Mouse (Mus musculus) CD4-positive, CD25-positive, alpha-beta regulatory T cell, adult 2 months (primary cell): ENCODE results near the gene Macrod1.

ENCODE experiments used
- DNase-seq: peaks from one replicate; pipeline ENCODE4 v3.0.0-alpha.2; 2012; ENCODE audit warnings: low read depth, low spot score

The Macrod1 gene

DNA sequence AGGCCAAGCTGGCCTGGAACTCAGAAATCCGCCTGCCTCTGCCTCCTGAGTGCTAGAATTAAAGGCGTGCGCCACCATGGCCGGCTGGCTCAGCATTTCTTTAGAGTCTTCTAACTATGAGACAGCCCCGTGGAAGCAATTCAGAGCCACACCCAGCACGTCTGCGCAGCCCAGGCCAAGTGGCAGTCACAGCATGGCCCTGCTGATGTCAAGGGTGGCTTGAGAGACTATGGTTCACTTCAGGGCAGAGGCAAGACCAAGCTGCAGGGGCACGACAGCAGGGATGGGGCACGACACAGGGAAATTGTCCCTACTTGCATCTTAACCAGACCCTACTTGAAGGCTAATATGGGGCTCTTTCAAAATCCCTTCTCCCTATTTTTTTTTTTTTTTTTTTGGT is 178.9 kb downstream of the Macrod1 start:
- no peak for DNase-seq

DNA sequence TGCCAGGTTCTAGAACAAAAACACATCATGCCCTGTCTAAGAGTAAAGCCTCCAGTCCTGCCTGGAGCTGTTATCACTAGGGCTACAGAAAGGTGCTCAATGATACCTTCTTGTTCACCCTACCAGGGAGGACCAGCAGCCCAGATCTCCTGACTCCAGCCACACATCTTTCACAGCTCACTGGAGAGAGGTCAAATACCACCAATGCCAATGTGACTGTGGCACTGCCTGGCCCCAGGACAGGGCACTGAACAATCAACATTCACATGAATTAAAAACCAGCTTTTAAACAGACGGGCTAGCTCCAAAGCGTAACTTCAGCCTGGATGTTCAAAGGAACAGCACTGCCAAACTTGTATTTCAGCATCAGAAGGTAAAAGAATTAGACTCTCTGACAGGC is 179.4 kb downstream of the Macrod1 start:
- no peak for DNase-seq

DNA sequence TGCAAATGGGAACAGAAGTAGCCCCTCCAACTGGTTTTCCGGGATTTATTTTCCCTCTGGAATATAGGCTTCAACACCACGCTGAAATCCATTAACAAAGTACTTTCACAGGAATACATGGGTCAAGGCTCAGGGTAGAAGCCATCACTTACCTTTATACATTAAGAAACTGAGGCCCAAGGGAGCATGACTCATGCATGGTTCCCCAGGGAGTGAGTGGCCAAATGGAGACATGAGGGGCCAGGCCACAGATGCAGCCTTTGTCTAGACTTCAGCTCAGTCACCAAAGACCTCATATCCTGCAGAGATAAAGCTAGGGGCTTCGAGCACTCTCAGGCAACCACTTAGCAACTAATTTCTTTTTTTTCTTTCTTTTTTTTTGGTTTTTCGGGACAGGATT is 180.1 kb downstream of the Macrod1 start:
- no peak for DNase-seq

DNA sequence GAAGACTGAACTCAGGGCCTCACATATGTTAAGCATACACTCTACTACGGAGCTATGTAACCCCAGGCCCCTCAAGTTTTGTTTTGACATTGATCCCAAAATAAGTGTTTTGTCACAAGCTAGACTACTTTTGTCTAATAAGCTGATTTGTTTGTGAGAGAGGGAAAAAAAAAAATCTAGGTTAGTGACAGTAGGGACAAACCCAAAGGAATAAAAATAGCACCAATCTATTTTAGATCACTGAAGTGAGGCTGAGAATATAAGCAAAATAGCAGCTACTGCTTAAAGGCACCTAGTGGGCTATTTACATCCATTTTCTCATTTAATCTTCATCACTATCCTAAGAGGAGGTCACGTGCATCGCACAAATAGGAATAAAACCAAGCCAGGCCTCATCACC is 183.0 kb downstream of the Macrod1 start:
- DNase-seq: no peak

DNA sequence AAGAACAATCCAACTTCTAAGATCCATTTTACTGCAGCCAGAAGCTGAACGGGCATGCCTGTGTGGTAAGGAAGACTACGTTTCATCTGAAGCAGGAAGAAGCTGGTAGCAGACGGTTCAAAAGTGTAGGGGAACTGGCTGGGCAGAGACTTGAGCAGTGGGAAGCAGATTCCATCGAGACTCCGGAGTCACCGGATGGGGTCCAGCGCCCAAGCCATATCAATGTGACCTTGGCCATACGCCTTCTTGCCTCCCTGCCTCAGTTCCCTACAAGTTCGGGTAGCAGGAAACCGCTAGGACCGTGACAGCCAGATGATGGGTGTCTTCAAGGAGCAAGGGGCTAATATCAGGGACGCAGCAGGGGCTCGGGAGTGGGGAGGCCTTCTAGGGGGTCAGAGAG is 183.7 kb downstream of the Macrod1 start:
- peak; percentile 35 for DNase-seq

DNA sequence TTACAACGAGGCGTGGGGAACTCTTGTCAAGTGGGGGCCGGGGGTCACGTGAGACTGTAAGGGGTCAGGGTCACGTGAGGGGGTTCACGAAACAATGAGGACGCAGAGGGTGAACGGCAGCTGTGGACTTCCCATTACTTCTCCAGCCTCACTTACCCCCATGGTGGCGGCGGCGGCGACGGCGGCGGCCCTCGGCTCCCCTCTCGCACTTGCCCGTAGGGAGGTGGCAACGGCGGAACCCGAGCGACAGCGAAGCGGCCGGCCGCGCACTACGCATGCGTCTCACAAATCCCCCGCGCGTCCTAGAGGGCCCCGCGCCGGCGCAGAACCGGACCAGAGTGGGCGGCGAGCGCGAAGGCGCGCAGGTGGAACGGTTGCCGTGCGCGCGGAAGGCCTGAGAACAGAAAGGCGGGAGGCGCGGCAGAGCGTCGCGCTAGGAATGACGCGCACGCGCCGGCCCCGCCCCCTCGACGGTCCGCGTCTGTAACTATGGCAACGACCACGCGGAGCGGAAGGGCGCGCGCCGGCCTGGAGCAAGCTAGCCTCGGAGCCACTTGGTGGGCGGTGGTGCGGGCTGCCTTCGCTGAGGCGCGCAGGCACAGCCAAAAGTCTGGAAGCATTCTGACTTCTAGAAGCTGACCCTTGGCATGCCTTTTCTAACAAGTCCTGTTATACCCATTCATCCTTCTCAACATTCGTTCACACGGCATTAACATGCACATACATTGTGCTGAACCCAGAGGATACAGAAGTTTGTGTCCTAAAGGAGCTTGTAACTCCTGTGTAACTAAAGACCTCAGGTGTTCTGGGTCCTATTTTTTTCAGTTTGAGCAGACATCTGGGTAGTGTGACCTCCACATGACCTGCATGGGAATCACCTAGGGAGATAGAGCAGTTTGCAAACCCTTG is 184.4 kb downstream of the Macrod1 start, which contains the start of gene Naa40:
Gene Naa40, minus strand, starts transcription at position 402 of the 909 bp plus-strand sequence.
- peak; percentile 98 for DNase-seq

DNA sequence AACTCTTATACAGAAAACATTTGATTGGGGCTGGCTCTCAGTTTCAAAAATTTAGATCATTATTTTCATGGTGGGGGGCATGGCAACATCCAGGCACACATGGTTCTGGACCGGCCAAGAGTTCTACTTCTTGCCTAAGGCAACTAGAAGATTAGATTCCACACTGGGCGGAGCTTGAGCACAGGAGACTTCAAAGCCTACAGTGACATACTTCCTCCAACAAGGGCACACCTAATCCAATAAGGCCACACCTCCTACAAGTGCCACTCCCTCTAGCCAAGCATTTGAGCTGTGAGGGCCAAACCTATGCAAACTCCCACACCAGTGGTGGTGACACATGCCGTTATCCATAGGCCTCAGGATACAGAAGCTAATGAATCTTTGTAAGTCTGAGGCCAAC is 189.4 kb downstream of the Macrod1 start:
- DNase-seq: no peak
